Mouse (Mus musculus) liver, adult 2 months (tissue): ENCODE data around the gene Ythdf1. TPM values are rescaled to one million over a fixed set of nuclear protein-coding genes. Genes with fewer than 3 reads are reported as not detected.
A peak's percentile ranks its signal among the peaks of the same experiment; 100 is the strongest.

Experiments used
- DNase-seq: peaks from one replicate; pipeline ENCODE4 v3.0.0-alpha.2; 2011; ENCODE audit warnings: low read depth, low spot score; ENCODE audit errors: extremely low read depth
- H3K27ac ChIP-seq: fragments of 200-500 bp; replicated peaks from 2 replicates; pipeline ENCODE4 v1.5.1; 2012; ENCODE audit warnings: low read depth, mild to moderate bottlenecking, control low read depth, inconsistent platforms, low read length; ENCODE audit not compliant: insufficient read depth
- H3K27me3 ChIP-seq: fragments of 200-500 bp; 2 replicates; pipeline ENCODE4 v1.6.1; 2012; ENCODE audit warnings: mild to moderate bottlenecking, moderate library complexity, low read length, inconsistent platforms; ENCODE audit not compliant: control insufficient read depth, insufficient read depth
- H3K36me3 ChIP-seq: fragments of 200-500 bp; 2 replicates; pipeline ENCODE4 v1.6.1; 2012; ENCODE audit warnings: low read length, inconsistent platforms; ENCODE audit not compliant: control insufficient read depth, insufficient read depth
- H3K4me1 ChIP-seq: fragments of 200-500 bp; 2 replicates; pipeline ENCODE4 v1.6.1; 2011; ENCODE audit warnings: low read length; ENCODE audit not compliant: control insufficient read depth, insufficient read depth
- H3K4me3 ChIP-seq: fragments of 200-500 bp; 2 replicates; pipeline ENCODE4 v1.5.1; 2011; ENCODE audit warnings: low read depth, mild to moderate bottlenecking, control low read depth, low read length, moderate library complexity; ENCODE audit not compliant: insufficient read depth
- H3K79me2 ChIP-seq: fragments of 200-500 bp; 2 replicates; pipeline ENCODE4 v1.6.1; 2012; ENCODE audit warnings: inconsistent platforms, mild to moderate bottlenecking, low read length, moderate library complexity; ENCODE audit not compliant: control insufficient read depth, insufficient read depth
- H3K9ac ChIP-seq: fragments of 200-500 bp; 2 replicates; pipeline ENCODE4 v1.6.1; 2012; ENCODE audit warnings: low read depth, mild to moderate bottlenecking, control low read depth, inconsistent platforms, low read length
- CTCF ChIP-seq: fragments of 200-500 bp; IDR thresholded peaks from 2 replicates; pipeline ENCODE4 v1.5.1; 2011; ENCODE audit warnings: low read depth, low read length, control low read depth
- POLR2A ChIP-seq: fragments of 200-500 bp; IDR thresholded peaks from 2 replicates; pipeline ENCODE4 v1.6.1; 2011; ENCODE audit warnings: low read length, control low read depth; ENCODE audit not compliant: insufficient read depth; ENCODE audit errors: extremely low read depth
- WGBS: fragments of 180-500 bp; shearing (Covaris S2); methylation state at CpG from one replicate; pipeline ENCODE4 v1.1.7; 2018; 5-methylcytosine and 5-hydroxymethylcytosine counted together
- polyA plus RNA-seq: library from polyadenylated mRNA; depleted of rRNA; stranded (reverse); fragments of >200 nt; gene quantifications from 2 replicates; pipeline ENCODE4 v1.2.3, GENCODE M21; 2012
- total RNA-seq: library from RNA; depleted of rRNA; stranded (reverse); fragments of >200 nt; gene quantifications from 2 replicates; pipeline ENCODE4 v1.2.3, GENCODE M21; 2014

The Ythdf1 gene
- total and polyA plus RNA-seq, 2 experiments, result 9.7 to 35.4 TPM

- TF ChIP-seq POLR2A (no peak), CTCF (no peak)
- Histone ChIP-seq H3K79me2 (peaks cover 40% of the 10 kb centered on the region), H3K4me1 (peaks cover 12% of the 10 kb centered on the region; the same call in 1 of the 2 replicates), H3K27ac (peak overlapping the region; percentile 81), H3K36me3 (peaks cover 23% of the 10 kb centered on the region), H3K27me3 (no peaks in the 10 kb centered on the region), H3K4me3 (peak overlapping the region; percentile 98), H3K9ac (peak overlapping the region; percentile 97)
- peak; percentile 41 for DNase-seq
- whole genome bisulfite sequencing, result under 1% methylated on average over 61 of the region's 61 CpGs
These were observed 588 bp downstream of the Ythdf1 start for GRCm38 (mm10) chr2:180919913-180920809.

- Histone ChIP-seq H3K36me3 (peaks cover 55% of the 10 kb centered on the region), H3K9ac (no peak overlapping the region)
These were observed 4.8 kb downstream of the Ythdf1 start for GRCm38 (mm10) chr2:180915886-180916433.

GRCm38 (mm10) chr2:180910928-180911327 is 9.8 kb downstream of the Ythdf1 start:
- DNase-seq, result no peak
- no peak for TF ChIP-seq POLR2A
- TF ChIP-seq CTCF, result no peak
- Histone ChIP-seq H3K4me1 (peaks cover 23% of the 10 kb centered on the region), H3K27ac (no peak overlapping the region), H3K9ac (no peak overlapping the region), H3K4me3 (no peak overlapping the region), H3K36me3 (peaks cover 53% of the 10 kb centered on the region), H3K79me2 (peaks cover 45% of the 10 kb centered on the region), H3K27me3 (no peaks in the 10 kb centered on the region)
- 96% methylated on average over 12 of the region's 12 CpGs for WGBS

More at GRCm38 (mm10) chr2:180915886-180916433, 4.8 kb downstream of the Ythdf1 start:
- no peak overlapping the region for H3K27ac ChIP-seq
- no peak overlapping the region for H3K4me3 ChIP-seq
- peak; percentile 15 for DNase-seq
- 42% methylated on average over 3 of the region's 3 CpGs for WGBS
- TF ChIP-seq POLR2A (no peak), CTCF (no peak)
- H3K4me1 ChIP-seq, result peaks cover 18% of the 10 kb centered on the region
- H3K79me2 ChIP-seq, result peaks cover 68% of the 10 kb centered on the region
- H3K27me3 ChIP-seq, result no peaks in the 10 kb centered on the region

GRCm38 (mm10) chr2:180905556-180906221 is 15.1 kb downstream of the Ythdf1 start:
- TF ChIP-seq CTCF, result no peak
- TF ChIP-seq POLR2A, result no peak
- H3K27ac ChIP-seq, result peak overlapping the region; percentile 91
- peaks cover 20% of the 10 kb centered on the region for H3K4me1 ChIP-seq
- H3K9ac ChIP-seq, result no peak overlapping the region
- H3K27me3 ChIP-seq, result no peaks in the 10 kb centered on the region
- 13% methylated on average over 5 of the region's 5 CpGs for WGBS
- peaks cover 7% of the 10 kb centered on the region for H3K79me2 ChIP-seq
- peaks cover 22% of the 10 kb centered on the region for H3K36me3 ChIP-seq
- DNase-seq, result peak; percentile 83
- H3K4me3 ChIP-seq, result 0 out of 2 replicates have a peak overlapping the region, but pooled peaks have one; percentile 5

GRCm38 (mm10) chr2:180904435-180905208 is 16.1 kb downstream of the Ythdf1 start:
- Histone ChIP-seq H3K27me3 (no peaks in the 10 kb centered on the region), H3K36me3 (peaks cover 14% of the 10 kb centered on the region), H3K79me2 (peaks cover 3% of the 10 kb centered on the region; the same call in 1 of the 2 replicates), H3K27ac (no peak overlapping the region), H3K9ac (no peak overlapping the region), H3K4me1 (peaks cover 19% of the 10 kb centered on the region), H3K4me3 (no peak overlapping the region)
- TF ChIP-seq POLR2A (no peak), CTCF (no peak)
- 92% methylated on average over 18 of the region's 18 CpGs for WGBS
- DNase-seq, result no peak
